Mouse (Mus musculus): ENCODE measurements at regions not wholly inside any gene's neighbourhood (a gene's known extent, or its start where the extent isn't known, plus 50 kb on each side); places are given as distances from the start of the nearest gene placed in this dataset.

DNA sequence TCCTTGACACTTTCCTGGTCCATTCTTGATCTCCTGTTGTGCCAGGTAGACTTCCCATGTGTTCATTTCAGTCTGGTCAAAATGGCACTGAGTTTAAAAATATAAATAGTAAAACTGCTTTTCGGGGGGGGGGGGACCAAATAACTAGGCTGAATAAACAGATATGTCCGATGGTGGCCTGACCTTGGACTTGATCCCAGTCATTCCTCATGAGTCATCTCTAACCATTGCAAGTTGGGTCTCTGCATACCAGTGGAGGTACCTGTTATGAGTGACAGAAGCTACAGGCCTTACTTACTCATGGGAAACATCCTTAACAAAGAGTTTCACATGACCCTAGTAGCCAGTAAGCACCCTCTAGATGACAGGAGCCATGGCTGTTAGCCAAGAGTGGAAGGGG lies 76.2 kb upstream of the Ncam1 start:
- ATAC-seq (ENCODE audit: low FRiP score, low read depth), result no peak
- Histone ChIP-seq H3K27me3 (no peaks in the 10 kb centered on the region), H3K4me3 (no peak overlapping the region), H3K9me3 (no peaks in the 10 kb centered on the region), H3K27ac (replicated peaks) (no peak overlapping the region), H3K4me2 (no peak overlapping the region), H3K36me3 (no peaks in the 10 kb centered on the region), H3K4me1 (replicated peaks) (peaks cover 12% of the 10 kb centered on the region), H3K9ac (no peak overlapping the region)
- 90% methylated on average over 2 of the region's 2 CpGs for WGBS

DNA sequence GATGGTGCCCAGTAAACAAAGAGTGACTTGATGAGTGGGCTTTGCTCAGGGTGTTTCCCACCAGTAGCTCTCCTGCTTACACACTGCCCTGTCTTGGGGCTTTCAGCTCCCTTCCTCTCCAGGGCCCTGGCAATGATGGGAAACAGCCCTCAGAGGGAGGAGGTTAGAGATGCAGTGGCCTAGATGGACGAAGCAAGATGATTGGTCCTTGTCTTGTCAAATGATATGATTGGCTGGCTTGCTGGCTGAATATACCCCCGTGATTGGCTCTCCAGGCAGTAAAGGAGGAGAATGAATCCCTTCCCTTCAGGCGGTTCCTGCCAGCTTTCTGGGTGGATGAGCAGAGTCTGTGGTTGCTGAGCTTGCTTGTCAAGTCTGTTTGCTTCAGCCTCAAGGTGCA lies 74.8 kb upstream of the Ncam1 start:
- Histone ChIP-seq H3K4me1 (replicated peaks) (peaks cover 12% of the 10 kb centered on the region), H3K9ac (peak overlapping the region; percentile 30; the same call in 1 of the 2 replicates), H3K4me3 (peak overlapping the region; percentile 29), H3K36me3 (no peaks in the 10 kb centered on the region), H3K27ac (replicated peaks) (peak overlapping the region; percentile 82), H3K9me3 (no peaks in the 10 kb centered on the region), H3K27me3 (no peaks in the 10 kb centered on the region), H3K4me2 (peak overlapping the region; percentile 54)
- WGBS, result 1% methylated on average over 3 of the region's 3 CpGs
- ATAC-seq (ENCODE audit: low FRiP score, low read depth), result peak; percentile 97

DNA sequence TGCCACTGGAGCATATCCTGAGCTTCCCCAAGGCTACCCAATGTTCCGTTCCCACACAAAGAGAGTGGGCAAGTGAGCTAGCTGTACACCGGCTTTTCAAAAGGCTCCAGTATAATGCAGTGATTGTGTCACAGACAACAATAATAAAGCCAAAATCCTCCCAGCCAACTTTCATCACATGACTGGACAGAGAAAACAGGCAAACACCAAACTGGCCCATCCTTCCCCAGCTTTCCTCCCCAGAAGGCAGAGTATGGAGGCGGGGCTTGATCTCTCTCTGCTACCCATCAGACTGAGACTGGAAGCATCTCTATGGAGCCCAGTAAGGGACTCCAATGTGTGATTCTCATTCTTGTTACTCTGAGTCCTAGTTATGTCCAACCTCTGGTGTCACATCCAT lies 52.8 kb upstream of the Ncam1 start:
- Histone ChIP-seq H3K4me2 (no peak overlapping the region), H3K9ac (no peak overlapping the region), H3K9me3 (no peaks in the 10 kb centered on the region), H3K4me3 (no peak overlapping the region), H3K36me3 (no peaks in the 10 kb centered on the region), H3K4me1 (replicated peaks) (peaks cover 10% of the 10 kb centered on the region), H3K27me3 (no peaks in the 10 kb centered on the region), H3K27ac (replicated peaks) (no peak overlapping the region)
- no peak for ATAC-seq (ENCODE audit: low FRiP score, low read depth)
- 68% methylated on average over 3 of the region's 3 CpGs for WGBS

DNA sequence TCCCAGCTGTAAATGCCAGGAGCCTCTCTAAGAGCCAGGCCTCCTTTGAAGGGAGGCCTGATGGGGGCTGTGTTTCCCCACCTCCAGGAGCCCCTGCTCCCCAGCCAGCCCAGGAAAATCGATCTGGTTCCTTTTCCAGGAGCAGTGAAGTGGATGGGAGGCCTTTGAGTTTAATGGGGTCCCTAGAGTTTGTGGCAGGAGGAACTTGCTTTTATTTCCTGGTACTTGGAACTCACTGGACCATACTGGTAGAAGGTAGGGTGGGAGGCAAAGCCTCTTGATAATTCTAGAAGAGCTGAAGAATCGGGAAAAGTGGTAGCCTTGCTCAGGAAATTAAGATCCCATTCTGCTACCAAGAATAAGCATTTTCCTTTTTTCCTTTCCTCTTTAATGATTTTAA lies 50.7 kb upstream of the Ncam1 start:
- 45% methylated on average over 2 of the region's 2 CpGs for WGBS
- Histone ChIP-seq H3K9me3 (no peaks in the 10 kb centered on the region), H3K4me1 (replicated peaks) (peaks cover 10% of the 10 kb centered on the region), H3K27me3 (no peaks in the 10 kb centered on the region), H3K36me3 (no peaks in the 10 kb centered on the region), H3K9ac (no peak overlapping the region), H3K4me2 (no peak overlapping the region), H3K4me3 (no peak overlapping the region), H3K27ac (replicated peaks) (no peak overlapping the region)
- ATAC-seq (ENCODE audit: low FRiP score, low read depth), result no peak

GRCm38 (mm10) chr9:49848943-49849342 lies 50.2 kb upstream of the Ncam1 start:
- WGBS, result 9% methylated on average over 6 of the region's 6 CpGs
- no peak overlapping the region for H3K4me2 ChIP-seq
- H3K9me3 ChIP-seq, result no peaks in the 10 kb centered on the region
- no peak overlapping the region for H3K9ac ChIP-seq
- no peak overlapping the region for H3K27ac ChIP-seq (replicated peaks)
- no peaks in the 10 kb centered on the region for H3K27me3 ChIP-seq
- no peaks in the 10 kb centered on the region for H3K36me3 ChIP-seq
- ATAC-seq (ENCODE audit: low FRiP score, low read depth), result no peak
- H3K4me1 ChIP-seq (replicated peaks), result peaks cover 10% of the 10 kb centered on the region
- no peak overlapping the region for H3K4me3 ChIP-seq
